Mouse (Mus musculus) cerebral cortex, adult 2 months (tissue): ENCODE results near the gene Cbx3.

Experiments used
- WGBS: fragments of 180-500 bp; shearing (Covaris S2); methylation state at CpG from one replicate; pipeline ENCODE4 v1.1.7; 2018; 5-methylcytosine and 5-hydroxymethylcytosine counted together

Cbx3 gene

GRCm38 (mm10) chr6:51469715-51470310 is 347 bp upstream of the Cbx3 start, which contains the start of gene Hnrnpa2b1:
Gene Hnrnpa2b1 (minus strand): TSS chr6:51469894.
- under 1% methylated on average over 63 of the region's 63 CpGs for WGBS

DNA sequence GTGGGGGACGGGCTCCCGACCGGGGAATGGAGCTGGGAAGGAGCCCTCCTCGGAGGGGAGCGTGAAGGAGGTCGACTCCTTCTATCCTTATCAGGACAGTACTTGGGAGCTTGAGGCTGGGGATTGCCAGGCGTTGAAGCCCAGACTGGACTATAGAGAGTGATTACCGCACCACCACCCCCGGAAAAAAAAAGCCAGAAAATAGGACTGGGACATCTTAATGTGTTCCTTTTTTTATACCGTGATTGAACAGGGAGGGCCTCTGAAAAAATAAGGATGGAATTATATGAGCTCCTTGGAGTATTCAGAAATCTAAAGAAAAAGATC is 982 bp downstream of the Cbx3 start:
- WGBS = under 1% methylated on average over 10 of the region's 10 CpGs

DNA sequence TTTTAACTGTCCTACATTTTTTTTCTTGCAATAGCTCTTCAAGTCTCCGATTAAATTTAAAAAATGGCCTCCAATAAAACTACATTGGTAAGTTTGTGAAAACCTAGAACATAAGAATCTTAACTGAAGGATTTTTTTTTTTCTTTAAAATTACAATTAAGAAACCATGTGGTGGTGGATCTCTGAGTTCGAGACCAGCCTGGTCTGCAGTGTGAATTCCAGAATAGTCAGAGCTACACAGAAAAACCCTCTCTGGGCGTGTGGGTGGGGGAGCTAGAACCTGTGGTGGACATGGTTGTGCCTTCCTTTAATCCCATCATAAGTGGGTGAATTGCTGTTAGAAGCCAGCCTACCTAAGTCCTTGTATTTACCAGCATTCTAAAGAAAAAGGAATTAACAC is 1.6 kb downstream of the Cbx3 start:
- 22% methylated on average over 3 of the region's 3 CpGs for WGBS

GRCm38 (mm10) chr6:51472213-51472612 is 2.1 kb downstream of the Cbx3 start:
- WGBS = 28% methylated on average over 4 of the region's 4 CpGs

GRCm38 (mm10) chr6:51479136-51479731 is 9.1 kb downstream of the Cbx3 start:
- 94% methylated on average over 4 of the region's 4 CpGs for WGBS

- WGBS = 87% methylated on average over 8 of the region's 8 CpGs
These were observed 11.4 kb downstream of the Cbx3 start for GRCm38 (mm10) chr6:51481548-51481947.

GRCm38 (mm10) chr6:51483861-51484260 is 13.7 kb downstream of the Cbx3 start:
- WGBS = 90% methylated on average over 3 of the region's 3 CpGs

DNA sequence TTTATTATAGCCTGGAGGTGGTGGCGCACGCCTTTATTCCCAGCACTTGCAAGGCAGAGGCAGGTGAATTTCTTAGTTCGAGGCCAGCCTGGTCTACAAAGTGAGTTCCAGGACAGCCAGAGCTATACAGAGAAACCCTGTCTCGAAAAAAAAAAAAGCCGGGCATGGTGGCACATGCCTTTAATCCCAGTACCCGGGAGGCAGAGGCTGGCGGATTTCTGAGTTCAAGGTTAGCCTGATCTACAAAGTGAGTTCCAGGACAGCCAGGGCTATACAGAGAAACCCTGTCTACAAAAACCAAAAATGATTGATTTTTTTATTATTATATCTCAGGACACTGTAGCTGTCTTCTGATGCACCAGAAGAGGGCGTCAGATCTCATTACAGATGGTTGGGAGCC is 14.4 kb downstream of the Cbx3 start:
- 92% methylated on average over 8 of the region's 8 CpGs for WGBS

DNA sequence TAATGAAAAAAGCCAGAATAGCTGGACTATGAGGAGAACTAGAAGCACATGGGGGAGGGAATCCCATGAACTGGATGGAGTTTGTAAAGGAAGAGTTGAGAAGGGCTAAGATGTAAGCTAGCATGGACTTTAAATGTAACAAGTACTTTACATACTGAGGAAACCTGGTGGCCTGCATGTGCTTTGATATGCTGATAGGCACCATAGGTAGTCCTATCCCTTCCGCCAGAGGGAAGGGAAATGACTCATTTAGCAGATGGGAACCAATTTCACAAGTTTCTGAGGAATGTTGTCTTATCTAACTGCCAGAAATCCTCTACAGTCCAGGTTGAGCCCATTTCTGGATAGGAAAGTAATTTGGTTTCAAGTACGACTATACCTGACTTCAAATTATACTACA is 15.5 kb downstream of the Cbx3 start:
- WGBS = 53% methylated on average over 2 of the region's 2 CpGs

DNA sequence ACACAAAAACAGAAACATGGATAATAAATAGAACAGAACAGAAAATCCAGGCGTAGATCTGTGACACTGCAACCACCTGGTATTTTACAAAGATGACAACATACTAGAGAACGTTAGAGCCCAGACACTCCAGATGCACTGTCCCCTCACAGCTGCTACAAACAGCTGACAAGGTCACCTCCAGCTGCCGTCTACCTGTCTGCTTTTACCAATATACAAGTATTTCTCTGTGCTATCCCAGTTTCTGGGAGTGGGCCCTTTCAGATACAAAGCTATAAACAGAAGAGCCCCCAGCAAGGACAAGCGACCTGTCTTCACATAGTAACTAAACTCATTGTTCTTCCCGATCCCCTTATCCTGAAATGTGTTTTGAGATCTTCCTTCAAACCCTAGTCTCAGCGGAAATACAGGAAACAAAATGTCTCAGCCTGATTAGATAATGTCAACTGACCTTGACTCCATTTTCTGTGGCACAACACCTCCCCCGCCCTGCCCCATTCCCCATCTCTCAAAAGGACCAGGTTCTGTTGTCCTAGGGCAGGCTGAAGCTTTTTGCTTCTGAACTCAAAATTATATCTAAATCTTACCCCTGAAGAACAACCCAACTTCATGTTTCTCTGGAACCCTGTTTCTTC is 16.0 kb downstream of the Cbx3 start:
- WGBS = 68% methylated on average over 7 of the region's 7 CpGs

DNA sequence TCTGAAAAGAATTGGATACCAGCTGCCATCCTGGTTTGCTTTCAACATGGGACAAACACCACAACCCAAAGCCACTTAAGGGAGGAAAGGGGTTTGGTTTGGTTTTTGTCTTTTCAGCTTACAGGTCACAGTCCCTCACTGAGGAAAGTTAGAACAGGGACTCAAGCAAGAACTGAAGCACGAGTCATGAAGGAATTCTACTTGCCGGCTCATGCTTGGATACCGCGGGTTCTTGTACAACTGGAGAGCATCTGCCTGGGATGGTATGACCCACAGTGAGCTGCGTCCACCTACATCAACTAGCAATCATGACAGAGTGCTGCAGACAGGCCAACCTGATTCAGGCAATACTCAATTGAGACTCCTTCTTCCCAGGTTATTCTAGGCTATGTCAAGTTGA is 16.6 kb downstream of the Cbx3 start:
- 92% methylated on average over 5 of the region's 5 CpGs for WGBS

- 69% methylated on average over 2 of the region's 2 CpGs for WGBS
These were observed 19.6 kb downstream of the Cbx3 start for GRCm38 (mm10) chr6:51489787-51490186.

GRCm38 (mm10) chr6:51497321-51498111 is 27.4 kb downstream of the Cbx3 start:
- 82% methylated on average over 8 of the region's 8 CpGs for WGBS

GRCm38 (mm10) chr6:51505671-51506070 is 35.5 kb downstream of the Cbx3 start:
- 80% methylated on average over 1 of the region's 1 CpGs for WGBS

DNA sequence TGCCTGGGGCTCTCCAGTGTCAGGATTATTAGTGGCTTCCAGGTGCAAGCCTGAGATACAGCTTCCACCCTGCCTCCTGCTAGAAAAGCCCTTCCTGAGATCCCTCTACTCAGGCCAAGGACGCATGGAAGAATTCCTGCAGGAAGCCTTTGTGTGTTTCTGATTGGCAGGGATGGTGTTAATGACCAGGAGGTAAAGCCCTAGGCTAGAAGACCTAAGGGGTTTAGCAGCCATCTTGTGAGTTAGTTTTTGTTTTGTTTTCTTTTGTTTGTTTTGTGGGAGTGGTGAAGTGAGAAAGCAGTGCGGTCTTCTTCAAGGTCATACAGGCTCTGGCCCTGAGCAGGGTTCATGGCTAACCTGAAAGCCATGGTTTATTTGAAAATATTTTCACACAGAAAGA is 37.4 kb downstream of the Cbx3 start:
- 79% methylated on average over 2 of the region's 2 CpGs for WGBS

GRCm38 (mm10) chr6:51508750-51509648 is 38.8 kb downstream of the Cbx3 start:
- 21% methylated on average over 18 of the region's 18 CpGs for WGBS

- 35% methylated on average over 5 of the region's 5 CpGs for WGBS
These were observed 39.9 kb downstream of the Cbx3 start for GRCm38 (mm10) chr6:51510094-51510493.

- WGBS = 70% methylated on average over 1 of the region's 1 CpGs
These were observed 40.8 kb downstream of the Cbx3 start for GRCm38 (mm10) chr6:51510946-51511345.

DNA sequence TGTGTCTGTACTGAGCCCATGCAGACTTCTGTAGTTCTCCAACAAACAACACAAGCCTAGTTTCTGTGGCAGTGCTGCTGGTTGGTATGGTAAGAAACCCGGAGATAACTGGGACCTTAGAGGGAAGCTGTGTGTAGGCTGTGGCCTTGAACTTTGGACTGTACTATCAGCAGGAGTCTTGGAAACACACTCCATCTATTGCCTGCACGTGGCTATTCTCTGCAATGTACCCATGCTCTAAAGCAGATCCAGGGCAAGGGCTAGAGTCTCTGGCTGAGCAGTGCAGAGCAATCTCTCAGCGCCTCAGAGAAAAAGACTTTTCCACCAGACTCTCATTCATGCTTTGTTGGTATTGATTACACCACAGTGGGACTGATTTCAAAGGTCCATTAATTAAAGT is 43.6 kb downstream of the Cbx3 start:
- WGBS = 79% methylated on average over 3 of the region's 3 CpGs

DNA sequence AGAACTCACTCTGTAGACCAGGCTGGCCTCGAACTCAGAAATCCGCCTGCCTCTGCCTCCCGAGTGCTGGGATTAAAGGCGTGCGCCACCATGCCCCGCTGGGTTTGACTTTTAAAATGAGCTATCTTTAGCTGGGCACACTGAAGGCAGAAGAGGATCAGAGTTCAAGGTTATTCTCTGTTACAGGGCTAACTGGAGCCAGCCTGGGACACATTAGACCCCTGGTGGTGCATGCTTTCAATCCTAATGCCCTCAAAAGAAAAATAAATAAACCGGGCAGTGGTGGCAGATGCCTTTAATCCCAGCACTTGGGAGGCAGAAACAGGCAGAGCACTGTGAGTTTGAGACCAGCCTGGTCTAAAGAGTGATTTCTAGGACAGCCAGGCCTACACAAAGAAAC is 44.7 kb downstream of the Cbx3 start:
- WGBS = 97% methylated on average over 7 of the region's 7 CpGs

DNA sequence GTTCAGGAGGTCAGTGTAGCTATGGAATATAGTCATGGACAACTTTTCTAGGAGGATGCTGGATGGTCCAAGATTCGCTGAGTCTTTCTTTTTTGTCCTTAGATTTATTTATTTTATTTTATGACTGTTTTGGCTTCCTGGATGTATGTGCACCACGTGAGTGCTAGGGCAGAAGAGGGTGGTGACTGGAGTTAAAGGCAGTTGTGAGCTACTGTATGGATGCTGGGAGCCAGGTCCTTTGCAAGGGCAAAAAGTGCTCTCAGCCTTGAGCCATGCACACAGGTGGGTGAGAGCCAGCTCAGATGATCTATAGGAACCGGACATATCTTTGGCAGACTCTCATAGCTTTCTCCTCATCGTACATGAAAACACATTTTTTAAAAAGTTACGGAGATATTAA is 53.1 kb downstream of the Cbx3 start:
- WGBS = 16% methylated on average over 5 of the region's 5 CpGs
